Mouse (Mus musculus): ENCODE results near the gene Iqcg. TPM values are rescaled to one million over a fixed set of nuclear protein-coding genes. Genes with fewer than 3 reads are reported as not detected.
"Not testable (repeated sequence)": the region's sequence is repeated elsewhere in the genome, so short reads cannot be mapped to it uniquely, and the experiment has no call there.

Iqcg gene
- polyA plus RNA-seq, 1 experiment from 2014 or later: 4.9 TPM

DNA sequence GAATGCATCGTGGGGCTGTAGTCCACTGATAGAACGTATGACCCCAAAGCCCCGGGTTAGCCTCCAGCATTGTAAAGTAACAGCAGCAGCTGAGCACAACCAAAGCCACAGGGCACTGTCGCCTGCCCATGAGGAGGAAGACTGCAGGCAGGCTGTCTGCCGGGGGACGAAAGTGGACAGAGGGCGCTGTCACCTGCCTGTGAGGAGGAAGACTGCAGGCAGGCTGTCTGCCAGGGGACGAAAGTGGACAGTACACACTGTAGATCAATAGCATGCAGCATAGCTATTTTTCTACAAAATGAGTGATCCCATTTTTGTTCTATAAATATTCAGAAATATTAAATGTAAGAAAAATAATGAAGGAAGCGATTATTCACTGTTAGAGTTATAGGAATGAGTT lies 8.6 kb upstream of the Iqcg start:
- Histone ChIP-seq H3K4me1 (ENCODE audit: insufficient read depth, low read length) (peaks cover 14% of the 10 kb centered on the region), H3K9me3 (ENCODE audit: low read length) (no peaks in the 10 kb centered on the region), H3K4me3 (ENCODE audit: low read length) (no peak overlapping the region), H3K36me3 (ENCODE audit: insufficient read depth, low read length) (peaks cover 18% of the 10 kb centered on the region), H3K9ac (replicated peaks; ENCODE audit: low read length) (no peak overlapping the region), H3K27ac (ENCODE audit: low read length) (no peak overlapping the region), H3K4me2 (replicated peaks; ENCODE audit: low read depth, low read length) (no peak overlapping the region), H3K27me3 (ENCODE audit: insufficient read depth, low read length) (no peaks in the 10 kb centered on the region)
- no peak for ATAC-seq (ENCODE audit: low FRiP score, low TSS enrichment)
- WGBS: 83% methylated on average over 9 of the region's 9 CpGs

DNA sequence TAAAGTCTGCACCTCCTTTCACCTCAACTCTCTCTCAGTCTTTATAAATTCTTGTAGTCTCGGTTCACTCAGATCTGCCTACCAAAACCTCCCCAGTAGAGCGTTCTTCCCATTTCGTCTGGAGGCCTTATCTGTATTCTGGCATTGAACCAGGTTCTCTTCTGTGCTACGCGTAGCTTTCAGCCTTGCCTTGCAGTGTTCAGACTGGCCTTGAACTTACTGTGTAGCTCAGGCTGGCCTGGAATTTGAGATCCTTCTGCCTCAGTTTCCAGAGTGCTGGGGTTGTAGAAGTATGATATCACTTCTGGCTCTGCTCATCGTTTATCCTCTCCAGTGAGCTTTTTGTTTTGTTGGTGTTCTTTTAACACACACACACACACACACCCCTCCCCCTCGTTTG lies 7.2 kb upstream of the Iqcg start:
- WGBS: 31% methylated on average over 7 of the region's 7 CpGs
- no peak for ATAC-seq (ENCODE audit: low FRiP score, low TSS enrichment)
- Histone ChIP-seq H3K36me3 (ENCODE audit: insufficient read depth, low read length) (peaks cover 30% of the 10 kb centered on the region), H3K4me3 (ENCODE audit: low read length) (peak overlapping the region; percentile 61), H3K27ac (ENCODE audit: low read length) (no peak overlapping the region), H3K4me2 (replicated peaks; ENCODE audit: low read depth, low read length) (peak overlapping the region; percentile 80), H3K4me1 (ENCODE audit: insufficient read depth, low read length) (peaks cover 25% of the 10 kb centered on the region), H3K27me3 (ENCODE audit: insufficient read depth, low read length) (no peaks in the 10 kb centered on the region), H3K9me3 (ENCODE audit: low read length) (no peaks in the 10 kb centered on the region), H3K9ac (replicated peaks; ENCODE audit: low read length) (peak overlapping the region; percentile 65)

DNA sequence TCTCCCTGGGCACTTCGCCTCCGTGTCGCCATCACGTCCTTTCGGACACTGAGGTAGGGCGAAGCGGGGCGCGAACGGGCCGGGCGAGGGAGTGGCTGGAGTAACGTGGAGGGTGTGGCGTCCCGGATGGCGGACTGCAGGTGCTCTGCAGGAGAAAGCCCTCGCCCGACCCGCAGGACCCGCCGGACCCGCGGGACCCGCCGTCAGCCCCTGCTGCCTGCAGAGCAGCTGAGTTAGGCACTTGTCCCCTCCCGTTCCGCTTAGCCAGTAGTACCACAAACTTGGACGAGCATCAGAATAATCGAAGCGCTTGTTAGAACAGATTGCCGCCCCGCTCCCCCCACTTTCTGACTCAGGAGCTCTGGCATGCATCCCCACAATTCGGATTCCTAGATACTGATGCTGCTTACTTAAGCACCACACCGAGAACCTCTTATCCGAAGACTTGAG lies 6.7 kb upstream of the Iqcg start:
- under 1% methylated on average over 35 of the region's 35 CpGs for WGBS

DNA sequence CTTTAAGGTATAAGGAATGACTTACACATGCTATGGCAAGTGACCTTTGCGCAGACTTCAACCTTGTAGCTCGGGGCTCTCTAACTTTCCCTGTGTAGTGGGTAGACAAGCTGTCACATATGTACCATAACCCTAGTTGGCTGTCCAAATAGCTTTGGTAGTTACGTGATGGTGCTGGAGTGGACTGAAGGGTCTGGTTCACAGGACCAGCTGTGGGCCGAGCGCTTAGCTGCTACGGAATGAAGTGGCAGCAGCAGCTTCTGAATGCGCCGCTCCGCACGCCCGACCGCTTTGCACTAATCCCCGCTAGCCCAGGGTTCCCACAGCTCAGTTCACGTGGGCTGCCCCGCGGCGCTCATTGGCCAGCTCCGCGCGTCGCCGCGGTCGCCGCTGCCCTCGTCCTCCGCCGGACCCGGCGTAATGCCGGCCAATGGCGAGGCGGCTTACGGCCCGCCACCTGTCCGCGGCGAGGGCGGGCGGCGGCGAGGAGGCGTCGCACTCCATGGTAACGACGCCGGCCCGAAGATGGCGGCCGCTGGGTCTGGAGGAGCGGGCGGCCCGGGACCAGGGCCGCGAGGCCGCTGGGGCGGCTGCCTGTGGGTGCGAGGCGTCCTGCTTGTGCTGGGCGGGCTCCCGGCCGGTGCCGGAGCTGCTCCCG lies 6.1 kb upstream of the Iqcg start, which contains the start of gene Lmln:
Lmln (plus strand) TSS at position 498 of the 658 bp plus-strand sequence.
- peak within 1 kb of the TSS; percentile 61 for H3K4me3 ChIP-seq (ENCODE audit: low read length)
- ATAC-seq (ENCODE audit: low FRiP score, low TSS enrichment): peak; percentile 99
- under 1% methylated on average over 58 of the region's 64 CpGs for WGBS
- peaks cover 33% of the 10 kb centered on the region for H3K4me1 ChIP-seq (ENCODE audit: insufficient read depth, low read length)
- peak within 1 kb of the TSS; percentile 79 for H3K27ac ChIP-seq (ENCODE audit: low read length)
- H3K4me2 ChIP-seq (replicated peaks; ENCODE audit: low read depth, low read length): peak within 1 kb of the TSS; percentile 80
- H3K36me3 ChIP-seq (ENCODE audit: insufficient read depth, low read length): peaks cover 34% of the 10 kb centered on the region
- peak within 1 kb of the TSS; percentile 65 for H3K9ac ChIP-seq (replicated peaks; ENCODE audit: low read length)
- H3K27me3 ChIP-seq (ENCODE audit: insufficient read depth, low read length): no peaks in the 10 kb centered on the region
- H3K9me3 ChIP-seq (ENCODE audit: low read length): no peaks in the 10 kb centered on the region

More for the DNA sequence above, 6.7 kb upstream of the Iqcg start:
- peak; percentile 81 for ATAC-seq (ENCODE audit: low FRiP score, low TSS enrichment)
- Histone ChIP-seq H3K4me2 (replicated peaks; ENCODE audit: low read depth, low read length) (peak overlapping the region; percentile 80), H3K27me3 (ENCODE audit: insufficient read depth, low read length) (no peaks in the 10 kb centered on the region), H3K36me3 (ENCODE audit: insufficient read depth, low read length) (peaks cover 34% of the 10 kb centered on the region), H3K4me3 (ENCODE audit: low read length) (peak overlapping the region; percentile 61), H3K27ac (ENCODE audit: low read length) (peak overlapping the region; percentile 79), H3K9ac (replicated peaks; ENCODE audit: low read length) (peak overlapping the region; percentile 65), H3K4me1 (ENCODE audit: insufficient read depth, low read length) (peaks cover 30% of the 10 kb centered on the region), H3K9me3 (ENCODE audit: low read length) (no peaks in the 10 kb centered on the region)

DNA sequence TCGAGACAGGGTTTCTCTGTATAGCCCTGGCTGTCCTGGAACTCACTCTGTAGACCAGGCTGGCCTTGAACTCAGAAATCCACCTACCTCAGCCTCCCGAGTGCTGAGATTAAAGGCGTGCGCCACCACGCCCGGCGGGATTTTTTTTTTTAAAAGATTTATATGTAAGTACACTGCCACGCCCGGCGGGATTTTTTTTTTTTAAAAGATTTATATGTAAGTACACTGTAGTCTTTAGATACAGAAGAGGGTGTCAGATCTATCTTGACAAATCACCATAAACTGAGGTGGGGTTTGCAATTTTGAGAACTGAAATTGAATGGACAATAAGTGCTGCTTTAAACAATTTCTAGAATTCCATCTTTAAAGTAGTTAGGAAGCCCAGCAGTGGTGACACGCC lies 5.4 kb upstream of the Iqcg start:
- H3K27ac ChIP-seq (ENCODE audit: low read length): peak overlapping the region; percentile 79
- no peaks in the 10 kb centered on the region for H3K27me3 ChIP-seq (ENCODE audit: insufficient read depth, low read length)
- peaks cover 30% of the 10 kb centered on the region for H3K36me3 ChIP-seq (ENCODE audit: insufficient read depth, low read length)
- H3K9ac ChIP-seq (replicated peaks; ENCODE audit: low read length): no peak overlapping the region; the same call in 1 of the 2 replicates
- no peak for ATAC-seq (ENCODE audit: low FRiP score, low TSS enrichment)
- no peaks in the 10 kb centered on the region for H3K9me3 ChIP-seq (ENCODE audit: low read length)
- WGBS: 46% methylated on average over 11 of the region's 11 CpGs
- peak overlapping the region; percentile 61 for H3K4me3 ChIP-seq (ENCODE audit: low read length)
- peak overlapping the region; percentile 80 for H3K4me2 ChIP-seq (replicated peaks; ENCODE audit: low read depth, low read length)
- H3K4me1 ChIP-seq (ENCODE audit: insufficient read depth, low read length): peaks cover 33% of the 10 kb centered on the region

DNA sequence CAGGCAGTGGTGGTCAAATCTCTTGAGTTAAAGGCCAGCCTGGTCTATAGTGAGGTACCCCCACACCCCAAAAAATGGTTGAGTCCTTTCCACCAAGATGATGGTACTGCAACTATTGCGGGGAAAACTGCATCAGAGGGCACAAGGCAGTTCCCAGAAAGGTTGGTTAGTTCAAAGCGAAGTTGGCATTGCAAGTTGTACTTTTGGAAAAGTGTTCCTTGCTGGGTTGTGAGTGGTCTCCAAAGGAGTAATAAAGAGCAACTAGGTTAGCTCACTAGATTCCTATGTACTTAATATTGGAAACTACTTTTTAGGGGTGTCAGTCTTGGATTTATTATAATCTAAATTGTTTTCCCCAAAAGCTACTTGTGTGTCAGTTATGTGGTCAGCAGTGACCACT lies 4.9 kb upstream of the Iqcg start:
- Histone ChIP-seq H3K4me2 (replicated peaks; ENCODE audit: low read depth, low read length) (no peak overlapping the region), H3K4me3 (ENCODE audit: low read length) (no peak overlapping the region), H3K27me3 (ENCODE audit: insufficient read depth, low read length) (no peaks in the 10 kb centered on the region), H3K27ac (ENCODE audit: low read length) (no peak overlapping the region), H3K4me1 (ENCODE audit: insufficient read depth, low read length) (peaks cover 33% of the 10 kb centered on the region), H3K9me3 (ENCODE audit: low read length) (no peaks in the 10 kb centered on the region), H3K36me3 (ENCODE audit: insufficient read depth, low read length) (peaks cover 30% of the 10 kb centered on the region), H3K9ac (replicated peaks; ENCODE audit: low read length) (no peak overlapping the region)
- WGBS: 89% methylated on average over 2 of the region's 2 CpGs
- no peak for ATAC-seq (ENCODE audit: low FRiP score, low TSS enrichment)

DNA sequence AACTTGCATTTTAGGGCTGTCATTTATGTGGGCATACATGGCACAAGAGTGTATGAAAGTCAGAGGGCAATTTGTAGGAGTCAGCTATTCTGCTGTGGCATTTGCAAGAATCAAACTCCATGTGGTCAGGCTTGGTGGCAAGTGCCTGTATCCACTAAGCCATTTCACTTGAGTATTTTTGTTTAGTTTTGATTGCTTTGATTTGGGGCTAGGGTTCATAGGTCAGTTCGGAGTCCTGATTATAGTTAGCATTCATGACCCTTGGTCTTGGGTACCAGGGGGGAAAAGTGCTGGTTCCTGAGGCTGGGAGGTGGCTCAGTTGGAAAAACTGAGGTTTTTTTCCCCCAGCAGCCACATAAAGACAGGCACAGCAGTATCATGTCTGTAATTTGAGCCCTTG lies 3.5 kb upstream of the Iqcg start:
- peaks cover 30% of the 10 kb centered on the region for H3K36me3 ChIP-seq (ENCODE audit: insufficient read depth, low read length)
- H3K27ac ChIP-seq (ENCODE audit: low read length): no peak overlapping the region
- H3K4me1 ChIP-seq (ENCODE audit: insufficient read depth, low read length): peaks cover 37% of the 10 kb centered on the region
- no peak for ATAC-seq (ENCODE audit: low FRiP score, low TSS enrichment)
- H3K9me3 ChIP-seq (ENCODE audit: low read length): no peaks in the 10 kb centered on the region
- no peak overlapping the region for H3K4me2 ChIP-seq (replicated peaks; ENCODE audit: low read depth, low read length)
- H3K27me3 ChIP-seq (ENCODE audit: insufficient read depth, low read length): no peaks in the 10 kb centered on the region
- no peak overlapping the region for H3K4me3 ChIP-seq (ENCODE audit: low read length)
- no peak overlapping the region for H3K9ac ChIP-seq (replicated peaks; ENCODE audit: low read length)
- 77% methylated on average over 1 of the region's 1 CpGs for WGBS

DNA sequence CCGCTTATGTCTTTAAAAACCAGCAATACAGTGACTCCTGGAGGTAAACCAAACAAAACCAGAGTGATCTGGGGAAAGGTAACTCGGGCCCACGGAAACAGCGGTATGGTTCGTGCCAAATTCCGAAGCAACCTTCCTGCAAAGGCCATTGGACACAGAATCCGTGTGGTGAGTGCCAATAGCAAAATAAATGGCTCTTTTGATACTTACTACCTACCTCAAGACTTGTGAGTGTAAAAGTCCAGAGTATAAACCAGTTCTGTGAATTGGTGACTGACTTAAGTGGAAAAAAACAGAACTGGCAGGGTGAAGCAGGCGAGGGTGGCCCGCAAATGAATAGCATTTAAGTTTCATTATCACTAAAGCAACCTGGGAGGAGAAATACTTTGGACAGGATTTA lies 2.6 kb upstream of the Iqcg start:
- peaks cover 37% of the 10 kb centered on the region for H3K4me1 ChIP-seq (ENCODE audit: insufficient read depth, low read length)
- WGBS: 85% methylated on average over 9 of the region's 9 CpGs
- not testable (repeated sequence) for H3K27ac ChIP-seq (ENCODE audit: low read length); H3K4me3 ChIP-seq (ENCODE audit: low read length); H3K9ac ChIP-seq (replicated peaks; ENCODE audit: low read length); ATAC-seq (ENCODE audit: low FRiP score, low TSS enrichment); H3K27me3 ChIP-seq (ENCODE audit: insufficient read depth, low read length); H3K9me3 ChIP-seq (ENCODE audit: low read length)
- H3K4me2 ChIP-seq (replicated peaks; ENCODE audit: low read depth, low read length): peak overlapping the region; percentile 73; the same call in 1 of the 2 replicates
- peaks cover 30% of the 10 kb centered on the region for H3K36me3 ChIP-seq (ENCODE audit: insufficient read depth, low read length)

DNA sequence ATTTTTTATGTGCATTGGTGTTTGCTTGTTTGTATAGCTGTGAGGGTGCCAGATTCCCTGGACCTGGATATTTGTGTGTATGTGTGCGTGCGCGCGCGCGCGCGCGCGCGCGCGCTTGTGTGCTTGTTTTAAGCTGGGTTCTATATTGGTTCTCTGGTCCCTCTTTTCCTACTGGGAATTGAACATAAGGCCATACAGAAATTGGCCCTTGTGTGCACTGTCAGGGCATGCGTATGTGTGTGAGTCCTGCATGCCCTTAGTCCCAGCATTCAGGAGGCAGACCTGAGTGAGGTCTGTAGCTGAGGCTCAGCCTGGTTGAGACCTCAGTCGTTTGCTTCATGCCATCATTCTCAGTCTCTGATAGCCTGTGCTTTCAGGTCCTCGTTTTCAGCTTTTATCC lies 2.0 kb upstream of the Iqcg start:
- Histone ChIP-seq H3K4me2 (replicated peaks; ENCODE audit: low read depth, low read length) (peak overlapping the region; percentile 73), H3K4me3 (ENCODE audit: low read length) (peak overlapping the region; percentile 30), H3K27me3 (ENCODE audit: insufficient read depth, low read length) (no peaks in the 10 kb centered on the region), H3K27ac (ENCODE audit: low read length) (no peak overlapping the region), H3K4me1 (ENCODE audit: insufficient read depth, low read length) (peaks cover 31% of the 10 kb centered on the region), H3K9me3 (ENCODE audit: low read length) (no peaks in the 10 kb centered on the region), H3K9ac (replicated peaks; ENCODE audit: low read length) (peak overlapping the region; percentile 54), H3K36me3 (ENCODE audit: insufficient read depth, low read length) (peaks cover 30% of the 10 kb centered on the region)
- ATAC-seq (ENCODE audit: low FRiP score, low TSS enrichment): no peak
- WGBS: 84% methylated on average over 16 of the region's 16 CpGs

DNA sequence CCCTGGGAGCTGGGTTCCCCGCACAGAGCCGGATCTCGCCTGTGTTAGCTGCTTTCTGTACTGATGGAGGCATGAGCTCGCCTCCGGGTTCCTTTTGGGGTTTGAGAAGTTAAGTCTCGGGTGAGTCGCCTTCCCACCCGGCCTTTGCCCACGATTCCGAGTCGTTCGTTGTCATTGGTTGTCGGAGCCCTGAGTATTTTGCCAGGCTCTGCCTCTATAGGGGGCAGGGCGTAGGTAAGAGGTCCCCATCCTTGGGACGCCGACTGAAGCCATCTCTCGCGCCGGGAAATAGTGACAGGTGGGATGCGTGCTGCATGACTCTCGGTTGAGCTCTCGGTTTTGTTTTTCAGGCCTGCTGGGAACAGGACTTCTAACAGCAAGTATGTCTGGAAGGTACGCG lies 768 bp upstream of the Iqcg start:
- Histone ChIP-seq H3K9ac (replicated peaks; ENCODE audit: low read length) (peak overlapping the region; percentile 95), H3K4me1 (ENCODE audit: insufficient read depth, low read length) (peaks cover 26% of the 10 kb centered on the region), H3K4me2 (replicated peaks; ENCODE audit: low read depth, low read length) (peak overlapping the region; percentile 73), H3K27me3 (ENCODE audit: insufficient read depth, low read length) (no peaks in the 10 kb centered on the region), H3K27ac (ENCODE audit: low read length) (peak overlapping the region; percentile 94), H3K9me3 (ENCODE audit: low read length) (no peaks in the 10 kb centered on the region), H3K36me3 (ENCODE audit: insufficient read depth, low read length) (peaks cover 30% of the 10 kb centered on the region), H3K4me3 (ENCODE audit: low read length) (peak overlapping the region; percentile 91)
- ATAC-seq (ENCODE audit: low FRiP score, low TSS enrichment): peak; percentile 33
- 0% methylated on average over 24 of the region's 24 CpGs for WGBS
